Mouse (Mus musculus) CD4-positive, CD25-positive, alpha-beta regulatory T cell, adult 2 months (primary cell): ENCODE measurements around the gene Tcf7l1.

ENCODE experiments used
- DNase-seq: peaks from one replicate; pipeline ENCODE4 v3.0.0-alpha.2; 2012; ENCODE audit warnings: low read depth, low spot score

The Tcf7l1 gene

GRCm38 (mm10) chr6:72663000-72663399 is 126.1 kb downstream of the Tcf7l1 start:
- DNase-seq, result peak; percentile 6

GRCm38 (mm10) chr6:72660391-72660720 is 128.7 kb downstream of the Tcf7l1 start:
- DNase-seq, result no peak

- DNase-seq, result no peak
Measured at GRCm38 (mm10) chr6:72659717-72660390, 129.2 kb downstream of the Tcf7l1 start.

- DNase-seq, result peak; percentile 73
Measured at GRCm38 (mm10) chr6:72658006-72658405, 131.0 kb downstream of the Tcf7l1 start.

- DNase-seq, result no peak
Measured at GRCm38 (mm10) chr6:72656053-72656442, 133.0 kb downstream of the Tcf7l1 start.

GRCm38 (mm10) chr6:72655309-72656052 is 133.6 kb downstream of the Tcf7l1 start:
- peak; percentile 20 for DNase-seq

- DNase-seq, result no peak
Measured at GRCm38 (mm10) chr6:72654355-72654754, 134.7 kb downstream of the Tcf7l1 start.

- no peak for DNase-seq
Measured at GRCm38 (mm10) chr6:72653419-72653818, 135.6 kb downstream of the Tcf7l1 start.

- DNase-seq, result no peak
Measured at GRCm38 (mm10) chr6:72650338-72650851, 138.7 kb downstream of the Tcf7l1 start.

GRCm38 (mm10) chr6:72648002-72648595 is 141.0 kb downstream of the Tcf7l1 start:
- no peak for DNase-seq

- peak; percentile 83 for DNase-seq
Measured at GRCm38 (mm10) chr6:72647383-72647820, 141.7 kb downstream of the Tcf7l1 start.

GRCm38 (mm10) chr6:72645364-72645763 is 143.7 kb downstream of the Tcf7l1 start:
- no peak for DNase-seq

- no peak for DNase-seq
Measured at GRCm38 (mm10) chr6:72644576-72644975, 144.5 kb downstream of the Tcf7l1 start.

- no peak for DNase-seq
Measured at GRCm38 (mm10) chr6:72641218-72641954, 147.7 kb downstream of the Tcf7l1 start.

GRCm38 (mm10) chr6:72636940-72637339 is 152.1 kb downstream of the Tcf7l1 start:
- peak; percentile 56 for DNase-seq

GRCm38 (mm10) chr6:72635760-72636431 is 153.2 kb downstream of the Tcf7l1 start:
- peak; percentile 70 for DNase-seq

GRCm38 (mm10) chr6:72634311-72634710 is 154.7 kb downstream of the Tcf7l1 start:
- DNase-seq, result peak; percentile 36

GRCm38 (mm10) chr6:72631700-72632099 is 157.4 kb downstream of the Tcf7l1 start:
- DNase-seq, result no peak

- no peak for DNase-seq
Measured at GRCm38 (mm10) chr6:72630961-72631360, 158.1 kb downstream of the Tcf7l1 start.

- DNase-seq, result no peak
Measured at GRCm38 (mm10) chr6:72630370-72630769, 158.7 kb downstream of the Tcf7l1 start.

- no peak for DNase-seq
Measured at GRCm38 (mm10) chr6:72627276-72627675, 161.8 kb downstream of the Tcf7l1 start.
